Mouse (Mus musculus): ENCODE results near the gene Ythdf2. TPM values are rescaled to one million over a fixed set of nuclear protein-coding genes. Genes with fewer than 3 reads are reported as not detected.
A peak's percentile ranks its signal among the peaks of the same experiment; 100 is the strongest.

Ythdf2 gene
- polyA plus RNA-seq, 1 experiment = 14.7 TPM

- Histone ChIP-seq H3K27ac (ENCODE audit: control insufficient read depth, insufficient read depth, low read depth, low read length, poor library complexity) (no peak overlapping the region), H3K4me3 (replicated peaks; ENCODE audit: control insufficient read depth, low read depth, low read length) (no peak overlapping the region), H3K4me1 (ENCODE audit: control insufficient read depth, insufficient read depth, low read length) (peaks cover 4% of the 10 kb centered on the region; the same call in 1 of the 2 replicates)
- TF ChIP-seq CTCF (IDR thresholded peaks at IDR 0.05; ENCODE audit: control insufficient read depth, insufficient read depth, low read length) = no peak
- TF ChIP-seq POLR2A (IDR thresholded peaks at IDR 0.05; ENCODE audit: borderline replicate concordance, control insufficient read depth, low read depth, low read length) = no peak
- 26% methylated on average over 2 of the region's 2 CpGs for WGBS
Observed at GRCm38 (mm10) chr4:132217781-132218180, 5.7 kb upstream of the Ythdf2 start.

DNA sequence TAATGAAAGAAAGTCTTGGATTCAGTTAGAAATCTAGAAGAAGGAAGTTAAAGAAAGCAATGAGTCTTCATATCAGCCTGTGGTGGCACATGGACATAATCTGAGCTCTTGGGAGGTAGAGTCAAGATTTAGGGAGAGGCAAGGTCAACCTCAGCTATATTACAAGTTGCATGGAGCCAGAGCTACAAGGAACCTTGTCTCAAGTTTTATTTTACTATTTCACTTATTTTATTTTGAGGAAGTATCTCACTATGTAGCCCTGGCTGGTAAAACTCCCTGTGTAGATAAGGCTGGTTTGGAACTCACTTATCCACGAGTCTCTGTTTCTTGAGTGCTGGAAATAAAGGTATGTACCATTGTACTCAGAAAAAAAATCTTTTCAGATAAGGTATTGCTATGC, 4.5 kb upstream of the Ythdf2 start:
- 19% methylated on average over 1 of the region's 1 CpGs for WGBS
- H3K27ac ChIP-seq (ENCODE audit: control insufficient read depth, insufficient read depth, low read depth, low read length, poor library complexity) = no peak overlapping the region
- peaks cover 4% of the 10 kb centered on the region; the same call in 1 of the 2 replicates for H3K4me1 ChIP-seq (ENCODE audit: control insufficient read depth, insufficient read depth, low read length)
- no peak overlapping the region for H3K4me3 ChIP-seq (replicated peaks; ENCODE audit: control insufficient read depth, low read depth, low read length)
- TF ChIP-seq POLR2A (IDR thresholded peaks at IDR 0.05; ENCODE audit: borderline replicate concordance, control insufficient read depth, low read depth, low read length) = no peak
- no peak for TF ChIP-seq CTCF (IDR thresholded peaks at IDR 0.05; ENCODE audit: control insufficient read depth, insufficient read depth, low read length)

DNA sequence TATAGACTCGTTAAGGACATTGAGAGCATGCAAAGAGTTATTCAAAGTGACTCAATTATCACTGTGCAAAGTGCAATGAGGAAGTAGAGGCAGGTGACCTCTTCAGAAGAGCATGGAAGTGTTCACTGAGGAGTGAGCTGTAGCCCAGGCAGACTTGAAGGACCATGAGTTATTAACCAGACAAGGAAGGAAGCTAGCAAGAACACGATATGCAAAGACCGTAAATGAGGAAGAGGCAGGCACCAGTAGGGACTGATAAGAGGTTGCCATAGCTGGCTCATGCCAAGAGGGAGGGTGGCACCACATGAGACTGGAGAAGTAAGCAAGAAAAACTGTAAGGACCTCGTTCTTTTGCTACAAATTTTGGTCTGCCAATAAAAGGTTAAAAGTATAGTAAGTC, 2.7 kb upstream of the Ythdf2 start:
- no peak for TF ChIP-seq POLR2A (IDR thresholded peaks at IDR 0.05; ENCODE audit: borderline replicate concordance, control insufficient read depth, low read depth, low read length)
- TF ChIP-seq CTCF (IDR thresholded peaks at IDR 0.05; ENCODE audit: control insufficient read depth, insufficient read depth, low read length) = no peak
- Histone ChIP-seq H3K4me1 (ENCODE audit: control insufficient read depth, insufficient read depth, low read length) (peaks cover 4% of the 10 kb centered on the region; the same call in 1 of the 2 replicates), H3K27ac (ENCODE audit: control insufficient read depth, insufficient read depth, low read depth, low read length, poor library complexity) (peak overlapping the region; percentile 6; the same call in 1 of the 2 replicates), H3K4me3 (replicated peaks; ENCODE audit: control insufficient read depth, low read depth, low read length) (no peak overlapping the region)
- 3% methylated on average over 4 of the region's 4 CpGs for WGBS

DNA sequence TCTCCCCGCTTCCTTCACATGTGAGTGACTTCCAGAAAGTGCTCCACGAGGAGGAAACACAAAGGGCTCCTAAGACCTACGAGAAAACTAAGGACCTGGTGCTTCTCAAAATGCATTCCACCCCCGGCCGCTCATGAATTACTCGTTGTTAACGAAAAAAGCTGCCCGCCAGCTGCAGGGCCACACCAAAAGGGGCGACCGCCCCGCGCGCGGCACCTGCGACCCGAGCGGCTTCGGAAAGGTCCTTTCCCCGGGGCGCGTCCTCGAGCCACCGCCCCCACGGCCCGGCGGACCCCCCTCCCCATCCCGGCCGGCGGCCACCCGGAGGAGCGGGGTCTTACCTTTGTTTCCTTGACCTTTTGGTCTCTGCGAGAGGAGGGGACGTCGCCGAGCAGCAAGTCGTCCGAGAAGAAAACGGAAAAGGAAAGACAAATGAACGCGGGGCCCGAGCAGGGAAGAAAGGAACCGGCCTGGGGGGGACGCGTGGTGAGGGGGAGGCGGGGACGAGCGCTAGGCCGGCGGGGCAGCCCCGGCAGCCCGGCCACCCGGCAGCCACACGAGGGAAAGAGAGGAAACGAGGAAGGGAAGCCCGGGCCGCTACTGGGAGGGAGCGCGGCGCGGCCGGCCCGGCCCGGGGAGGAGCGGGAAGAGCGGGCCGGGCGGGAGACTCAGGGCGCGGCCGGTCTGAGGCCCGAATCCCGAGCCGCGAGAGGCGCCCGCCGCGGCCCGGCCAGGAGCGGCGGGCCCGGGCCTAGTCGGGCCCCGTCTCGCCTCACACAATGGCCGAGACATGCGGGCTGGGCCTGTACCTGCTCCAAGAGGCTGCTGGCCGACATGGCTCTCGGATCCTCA, 786 bp downstream of the Ythdf2 start:
- Histone ChIP-seq H3K27ac (ENCODE audit: control insufficient read depth, insufficient read depth, low read depth, low read length, poor library complexity) (peak overlapping the region; percentile 98), H3K4me1 (ENCODE audit: control insufficient read depth, insufficient read depth, low read length) (peaks cover 2% of the 10 kb centered on the region; the same call in 1 of the 2 replicates), H3K4me3 (replicated peaks; ENCODE audit: control insufficient read depth, low read depth, low read length) (peak overlapping the region; percentile 99)
- TF ChIP-seq CTCF (IDR thresholded peaks at IDR 0.05; ENCODE audit: control insufficient read depth, insufficient read depth, low read length) = no peak
- TF ChIP-seq POLR2A (IDR thresholded peaks at IDR 0.05; ENCODE audit: borderline replicate concordance, control insufficient read depth, low read depth, low read length) = no peak
- WGBS = under 1% methylated on average over 89 of the region's 89 CpGs

GRCm38 (mm10) chr4:132210325-132210724, 1.8 kb downstream of the Ythdf2 start:
- TF ChIP-seq CTCF (IDR thresholded peaks at IDR 0.05; ENCODE audit: control insufficient read depth, insufficient read depth, low read length) (no peak), POLR2A (IDR thresholded peaks at IDR 0.05; ENCODE audit: borderline replicate concordance, control insufficient read depth, low read depth, low read length) (no peak)
- WGBS = 15% methylated on average over 2 of the region's 2 CpGs
- Histone ChIP-seq H3K4me1 (ENCODE audit: control insufficient read depth, insufficient read depth, low read length) (peaks cover 2% of the 10 kb centered on the region; the same call in 1 of the 2 replicates), H3K4me3 (replicated peaks; ENCODE audit: control insufficient read depth, low read depth, low read length) (no peak overlapping the region), H3K27ac (ENCODE audit: control insufficient read depth, insufficient read depth, low read depth, low read length, poor library complexity) (no peak overlapping the region)

DNA sequence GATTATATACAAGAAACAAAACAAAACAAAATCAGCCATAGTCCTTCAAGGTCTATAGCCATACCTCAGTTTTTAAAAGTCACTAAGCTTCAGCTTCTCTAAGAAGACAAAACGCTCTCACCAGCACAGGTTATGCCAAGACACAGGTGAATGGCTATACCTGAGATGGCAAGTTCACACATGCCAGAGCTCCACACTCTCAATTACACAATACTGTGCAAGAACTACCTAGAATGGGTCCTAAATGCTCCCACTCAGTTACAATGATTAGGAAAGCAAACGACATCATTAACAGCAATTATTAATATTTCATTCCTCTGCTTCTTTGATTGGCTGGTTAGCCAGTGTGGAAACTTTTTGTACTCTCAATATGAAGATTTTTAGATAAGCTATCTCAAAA, 2.8 kb downstream of the Ythdf2 start:
- Histone ChIP-seq H3K4me1 (ENCODE audit: control insufficient read depth, insufficient read depth, low read length) (no peaks in the 10 kb centered on the region), H3K4me3 (replicated peaks; ENCODE audit: control insufficient read depth, low read depth, low read length) (no peak overlapping the region), H3K27ac (ENCODE audit: control insufficient read depth, insufficient read depth, low read depth, low read length, poor library complexity) (no peak overlapping the region)
- no peak for TF ChIP-seq CTCF (IDR thresholded peaks at IDR 0.05; ENCODE audit: control insufficient read depth, insufficient read depth, low read length)
- no peak for TF ChIP-seq POLR2A (IDR thresholded peaks at IDR 0.05; ENCODE audit: borderline replicate concordance, control insufficient read depth, low read depth, low read length)
- WGBS = 70% methylated on average over 2 of the region's 2 CpGs

GRCm38 (mm10) chr4:132207280-132207679, 4.8 kb downstream of the Ythdf2 start:
- WGBS = 66% methylated on average over 4 of the region's 4 CpGs
- TF ChIP-seq CTCF (IDR thresholded peaks at IDR 0.05; ENCODE audit: control insufficient read depth, insufficient read depth, low read length) (no peak), POLR2A (IDR thresholded peaks at IDR 0.05; ENCODE audit: borderline replicate concordance, control insufficient read depth, low read depth, low read length) (no peak)
- Histone ChIP-seq H3K4me3 (replicated peaks; ENCODE audit: control insufficient read depth, low read depth, low read length) (no peak overlapping the region), H3K4me1 (ENCODE audit: control insufficient read depth, insufficient read depth, low read length) (no peaks in the 10 kb centered on the region), H3K27ac (ENCODE audit: control insufficient read depth, insufficient read depth, low read depth, low read length, poor library complexity) (no peak overlapping the region)

GRCm38 (mm10) chr4:132198771-132199170, 13.3 kb downstream of the Ythdf2 start:
- Histone ChIP-seq H3K27ac (ENCODE audit: control insufficient read depth, insufficient read depth, low read depth, low read length, poor library complexity) (no peak overlapping the region), H3K4me1 (ENCODE audit: control insufficient read depth, insufficient read depth, low read length) (no peaks in the 10 kb centered on the region; the same call in 1 of the 2 replicates), H3K4me3 (replicated peaks; ENCODE audit: control insufficient read depth, low read depth, low read length) (no peak overlapping the region)
- TF ChIP-seq POLR2A (IDR thresholded peaks at IDR 0.05; ENCODE audit: borderline replicate concordance, control insufficient read depth, low read depth, low read length) = no peak
- no peak for TF ChIP-seq CTCF (IDR thresholded peaks at IDR 0.05; ENCODE audit: control insufficient read depth, insufficient read depth, low read length)

Data from bone marrow, adult 2 months (tissue).